Mouse (Mus musculus): ENCODE data around the gene Msh5.

GRCm38 (mm10) chr17:35045807-35046680, 501 bp downstream of the Msh5 start:
- TF ChIP-seq CTCF (IDR thresholded peaks at IDR 0.05; ENCODE audit: insufficient read depth, low read length) = no peak
- TF ChIP-seq POLR2A (IDR thresholded peaks at IDR 0.05; ENCODE audit: borderline replicate concordance, extremely low read depth, low read depth, low read length) = peak; percentile 80; the same call in 1 of the 2 replicates
